Mouse (Mus musculus): Measurements from ENCODE around the gene Ncapd2.

GRCm38 (mm10) chr6:125145479-125145951 lies 46.0 kb downstream of the Ncapd2 start:
- TF ChIP-seq CTCF (IDR thresholded peaks at IDR 0.05; ENCODE audit: low read depth, low read length) (no peak), POLR2A (IDR thresholded peaks at IDR 0.05; ENCODE audit: insufficient read depth, low read length) (no peak), EP300 (IDR thresholded peaks at IDR 0.05; ENCODE audit: insufficient read depth, low read depth, low read length) (no peak)

Data from ES-Bruce4 (cell line).